Mouse (Mus musculus): ENCODE measurements around the gene Kctd11. TPM values are rescaled to one million over a fixed set of nuclear protein-coding genes. Genes with fewer than 3 reads are reported as not detected.
A peak's percentile ranks its signal among the peaks of the same experiment; 100 is the strongest.

The Kctd11 gene
- polyA plus RNA-seq, 1 experiment from 2014 or later = 1.9 TPM

DNA sequence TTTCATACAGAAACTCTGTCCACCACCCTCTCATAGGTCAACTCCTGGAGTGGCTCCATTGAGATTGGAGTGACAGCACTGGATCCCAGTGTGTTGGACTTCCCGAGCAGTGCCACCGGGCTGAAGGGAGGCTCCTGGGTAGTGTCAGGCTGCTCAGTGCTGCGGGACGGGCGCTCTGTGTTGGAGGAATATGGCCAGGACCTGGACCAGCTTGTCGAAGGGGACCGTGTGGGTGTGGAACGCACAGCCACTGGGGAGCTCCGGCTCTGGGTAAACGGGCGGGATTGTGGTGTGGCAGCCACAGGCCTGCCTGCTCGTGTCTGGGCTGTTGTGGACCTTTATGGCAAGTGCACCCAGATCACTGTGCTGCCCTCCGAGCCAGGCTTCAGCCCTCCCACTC is 21.8 kb upstream of the Kctd11 start:
- Histone ChIP-seq H3K9ac (ENCODE audit: low read depth, low read length) (peak overlapping the region; percentile 97; the same call in 1 of the 2 replicates), H3K4me2 (ENCODE audit: low read length) (peak overlapping the region; percentile 84), H3K4me1 (ENCODE audit: control insufficient read depth, insufficient read depth, low read length) (peaks cover 22% of the 10 kb centered on the region), H3K9me3 (replicated peaks; ENCODE audit: control insufficient read depth, low read length, poor library complexity, severe bottlenecking) (no peaks in the 10 kb centered on the region), H3K4me3 (ENCODE audit: low read depth, low read length) (0 out of 2 replicates have a peak overlapping the region, but pooled peaks have one; percentile 74), H3K36me3 (ENCODE audit: control insufficient read depth, insufficient read depth, low read length) (peaks cover 28% of the 10 kb centered on the region), H3K27ac (ENCODE audit: low read length) (no peak overlapping the region), H3K27me3 (ENCODE audit: control insufficient read depth, insufficient read depth, low read depth, low read length) (no peaks in the 10 kb centered on the region)
- WGBS = 91% methylated on average over 13 of the region's 13 CpGs
- ATAC-seq = no peak

GRCm38 (mm10) chr11:69901993-69902392 is 20.8 kb upstream of the Kctd11 start:
- Histone ChIP-seq H3K27me3 (ENCODE audit: control insufficient read depth, insufficient read depth, low read depth, low read length) (no peaks in the 10 kb centered on the region), H3K9ac (ENCODE audit: low read depth, low read length) (peak overlapping the region; percentile 97), H3K27ac (ENCODE audit: low read length) (peak overlapping the region; percentile 97), H3K4me2 (ENCODE audit: low read length) (peak overlapping the region; percentile 84), H3K9me3 (replicated peaks; ENCODE audit: control insufficient read depth, low read length, poor library complexity, severe bottlenecking) (no peaks in the 10 kb centered on the region), H3K4me1 (ENCODE audit: control insufficient read depth, insufficient read depth, low read length) (peaks cover 22% of the 10 kb centered on the region), H3K36me3 (ENCODE audit: control insufficient read depth, insufficient read depth, low read length) (peaks cover 19% of the 10 kb centered on the region), H3K4me3 (ENCODE audit: low read depth, low read length) (peak overlapping the region; percentile 74)
- no peak for ATAC-seq
- under 1% methylated on average over 39 of the region's 39 CpGs for WGBS

GRCm38 (mm10) chr11:69901406-69901846 is 20.2 kb upstream of the Kctd11 start:
- Histone ChIP-seq H3K9me3 (replicated peaks; ENCODE audit: control insufficient read depth, low read length, poor library complexity, severe bottlenecking) (no peaks in the 10 kb centered on the region), H3K27ac (ENCODE audit: low read length) (peak overlapping the region; percentile 97), H3K9ac (ENCODE audit: low read depth, low read length) (peak overlapping the region; percentile 97), H3K4me3 (ENCODE audit: low read depth, low read length) (peak overlapping the region; percentile 74), H3K27me3 (ENCODE audit: control insufficient read depth, insufficient read depth, low read depth, low read length) (no peaks in the 10 kb centered on the region), H3K36me3 (ENCODE audit: control insufficient read depth, insufficient read depth, low read length) (peaks cover 14% of the 10 kb centered on the region), H3K4me2 (ENCODE audit: low read length) (peak overlapping the region; percentile 84), H3K4me1 (ENCODE audit: control insufficient read depth, insufficient read depth, low read length) (peaks cover 22% of the 10 kb centered on the region)
- WGBS = under 1% methylated on average over 42 of the region's 42 CpGs
- peak; percentile 77 for ATAC-seq

DNA sequence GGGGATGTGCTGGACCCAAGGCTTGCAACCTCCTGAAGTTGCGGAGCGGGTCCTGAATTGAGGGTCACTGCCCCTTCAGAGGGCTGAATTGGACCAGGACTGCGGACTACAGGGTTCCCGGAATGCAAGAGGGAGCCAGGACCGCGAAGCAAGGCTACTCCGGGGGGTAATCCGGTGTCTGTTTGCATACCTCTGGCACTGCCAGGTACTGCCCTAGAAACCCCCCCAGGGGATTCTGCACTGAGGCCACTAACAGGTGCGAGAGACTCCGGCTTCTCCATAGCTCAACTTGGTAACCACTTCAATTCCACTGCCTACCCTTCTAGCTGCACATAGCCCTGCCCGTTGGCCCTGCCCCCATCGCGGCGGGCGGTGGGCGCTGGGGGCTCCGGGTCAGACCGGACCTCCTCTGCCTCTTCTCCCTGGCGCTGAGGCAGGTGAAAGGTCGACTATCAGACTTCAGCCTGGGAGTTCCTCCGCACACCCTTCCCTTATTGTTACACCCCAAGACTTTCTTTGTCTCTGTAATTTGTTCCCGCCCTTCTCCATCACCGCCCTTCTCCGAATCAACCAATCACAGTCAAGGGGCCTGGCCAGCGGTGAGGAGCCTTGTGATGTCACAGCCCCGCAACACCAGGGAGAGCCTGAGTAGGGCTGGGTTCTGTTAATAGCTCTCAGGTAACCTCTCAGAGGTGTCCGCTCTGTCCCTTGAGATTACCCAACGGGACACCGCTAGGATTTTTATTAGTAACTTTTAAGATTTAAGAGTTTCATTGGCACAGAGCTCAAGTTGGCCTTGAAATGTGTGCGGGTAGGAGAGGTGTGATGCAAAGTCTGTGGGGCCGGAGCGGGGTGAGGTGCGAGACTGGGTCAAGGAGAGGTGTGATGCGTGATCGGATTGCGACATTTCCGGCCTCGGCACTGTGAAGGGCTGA is 19.5 kb upstream of the Kctd11 start, which contains the start of the genes 2810408A11Rik and Neurl4:
Gene 2810408A11Rik (minus strand): TSS at position 517 of the 935 bp plus-strand sequence.
Gene Neurl4 (plus strand): TSS at position 602 of the 935 bp plus-strand sequence.
- ATAC-seq = peak; percentile 97
- Histone ChIP-seq H3K9ac (ENCODE audit: low read depth, low read length) (peak within 1 kb of the TSS; percentile 97), H3K36me3 (ENCODE audit: control insufficient read depth, insufficient read depth, low read length) (peaks cover 7% of the 10 kb centered on the region), H3K9me3 (replicated peaks; ENCODE audit: control insufficient read depth, low read length, poor library complexity, severe bottlenecking) (no peaks in the 10 kb centered on the region), H3K4me1 (ENCODE audit: control insufficient read depth, insufficient read depth, low read length) (peaks cover 22% of the 10 kb centered on the region), H3K27ac (ENCODE audit: low read length) (peak within 1 kb of the TSS; percentile 97), H3K4me2 (ENCODE audit: low read length) (peak within 1 kb of the TSS; percentile 84), H3K27me3 (ENCODE audit: control insufficient read depth, insufficient read depth, low read depth, low read length) (no peaks in the 10 kb centered on the region), H3K4me3 (ENCODE audit: low read depth, low read length) (peak within 1 kb of the TSS; percentile 74)
- WGBS = 0% methylated on average over 38 of the region's 38 CpGs

GRCm38 (mm10) chr11:69899870-69900269 is 18.7 kb upstream of the Kctd11 start:
- 25% methylated on average over 4 of the region's 4 CpGs for WGBS
- H3K4me1 ChIP-seq (ENCODE audit: control insufficient read depth, insufficient read depth, low read length) = peaks cover 22% of the 10 kb centered on the region
- H3K27me3 ChIP-seq (ENCODE audit: control insufficient read depth, insufficient read depth, low read depth, low read length) = no peaks in the 10 kb centered on the region
- H3K9ac ChIP-seq (ENCODE audit: low read depth, low read length) = peak overlapping the region; percentile 97
- peaks cover 5% of the 10 kb centered on the region for H3K36me3 ChIP-seq (ENCODE audit: control insufficient read depth, insufficient read depth, low read length)
- no peak for ATAC-seq
- no peaks in the 10 kb centered on the region for H3K9me3 ChIP-seq (replicated peaks; ENCODE audit: control insufficient read depth, low read length, poor library complexity, severe bottlenecking)
- peak overlapping the region; percentile 84 for H3K4me2 ChIP-seq (ENCODE audit: low read length)
- H3K27ac ChIP-seq (ENCODE audit: low read length) = peak overlapping the region; percentile 97
- peak overlapping the region; percentile 74 for H3K4me3 ChIP-seq (ENCODE audit: low read depth, low read length)

DNA sequence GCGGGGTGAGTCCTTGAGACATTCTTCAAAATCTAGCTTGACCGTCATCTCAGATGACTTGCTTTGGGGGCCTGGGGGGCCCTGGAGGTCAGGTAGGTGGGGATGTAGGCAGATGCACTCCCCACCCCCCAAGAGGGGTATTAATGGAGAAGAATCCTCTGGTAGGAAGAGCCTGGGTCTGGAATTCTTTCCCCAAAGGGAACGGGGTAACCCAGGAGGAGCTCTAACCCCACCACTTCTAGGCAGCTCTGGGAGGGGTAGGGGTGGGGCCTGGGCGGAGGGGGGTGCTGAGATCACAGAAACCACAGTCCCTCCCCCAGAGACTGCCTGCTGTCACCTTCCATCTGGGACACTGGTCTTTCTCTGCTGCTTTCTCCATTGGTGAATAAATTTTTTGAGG is 14.1 kb upstream of the Kctd11 start, which contains the start of gene Acap1:
Gene Acap1 (minus strand): TSS at position 249 of the 400 bp plus-strand sequence.
- Histone ChIP-seq H3K27ac (ENCODE audit: low read length) (no peak within 1 kb of the TSS), H3K36me3 (ENCODE audit: control insufficient read depth, insufficient read depth, low read length) (no peaks in the 10 kb centered on the region), H3K9me3 (replicated peaks; ENCODE audit: control insufficient read depth, low read length, poor library complexity, severe bottlenecking) (no peaks in the 10 kb centered on the region), H3K4me3 (ENCODE audit: low read depth, low read length) (no peak within 1 kb of the TSS), H3K9ac (ENCODE audit: low read depth, low read length) (no peak within 1 kb of the TSS), H3K27me3 (ENCODE audit: control insufficient read depth, insufficient read depth, low read depth, low read length) (no peaks in the 10 kb centered on the region), H3K4me1 (ENCODE audit: control insufficient read depth, insufficient read depth, low read length) (peaks cover 11% of the 10 kb centered on the region), H3K4me2 (ENCODE audit: low read length) (no peak within 1 kb of the TSS)
- WGBS = 78% methylated on average over 4 of the region's 4 CpGs
- no peak for ATAC-seq

GRCm38 (mm10) chr11:69894671-69895070 is 13.5 kb upstream of the Kctd11 start:
- no peak overlapping the region for H3K27ac ChIP-seq (ENCODE audit: low read length)
- no peak overlapping the region for H3K4me2 ChIP-seq (ENCODE audit: low read length)
- no peaks in the 10 kb centered on the region for H3K27me3 ChIP-seq (ENCODE audit: control insufficient read depth, insufficient read depth, low read depth, low read length)
- no peak overlapping the region for H3K4me3 ChIP-seq (ENCODE audit: low read depth, low read length)
- WGBS = 80% methylated on average over 5 of the region's 5 CpGs
- H3K9ac ChIP-seq (ENCODE audit: low read depth, low read length) = no peak overlapping the region
- no peaks in the 10 kb centered on the region for H3K9me3 ChIP-seq (replicated peaks; ENCODE audit: control insufficient read depth, low read length, poor library complexity, severe bottlenecking)
- peaks cover 8% of the 10 kb centered on the region for H3K4me1 ChIP-seq (ENCODE audit: control insufficient read depth, insufficient read depth, low read length)
- ATAC-seq = no peak
- H3K36me3 ChIP-seq (ENCODE audit: control insufficient read depth, insufficient read depth, low read length) = no peaks in the 10 kb centered on the region

GRCm38 (mm10) chr11:69891482-69891881 is 10.3 kb upstream of the Kctd11 start:
- Histone ChIP-seq H3K4me1 (ENCODE audit: control insufficient read depth, insufficient read depth, low read length) (no peaks in the 10 kb centered on the region), H3K4me2 (ENCODE audit: low read length) (no peak overlapping the region), H3K27me3 (ENCODE audit: control insufficient read depth, insufficient read depth, low read depth, low read length) (no peaks in the 10 kb centered on the region), H3K27ac (ENCODE audit: low read length) (no peak overlapping the region), H3K9me3 (replicated peaks; ENCODE audit: control insufficient read depth, low read length, poor library complexity, severe bottlenecking) (no peaks in the 10 kb centered on the region), H3K9ac (ENCODE audit: low read depth, low read length) (no peak overlapping the region), H3K4me3 (ENCODE audit: low read depth, low read length) (no peak overlapping the region), H3K36me3 (ENCODE audit: control insufficient read depth, insufficient read depth, low read length) (no peaks in the 10 kb centered on the region)
- WGBS = 71% methylated on average over 4 of the region's 4 CpGs
- ATAC-seq = no peak

Data from midbrain, embryonic 16.5 days (tissue).